Mouse (Mus musculus): ENCODE results near the gene Actl6b.

GRCm38 (mm10) chr5:137569665-137570064, 16.3 kb downstream of the Actl6b start, which contains the start of gene Tfr2:
- TF ChIP-seq CTCF (IDR thresholded peaks at IDR 0.05; ENCODE audit: control insufficient read depth, insufficient read depth, low read length) (no peak), POLR2A (IDR thresholded peaks at IDR 0.05; ENCODE audit: borderline replicate concordance, control insufficient read depth, low read depth, low read length) (no peak)
